Mouse (Mus musculus) heart, embryonic 10.5 days (tissue): Measurements from ENCODE around the gene Myh3. TPM values are rescaled to one million over a fixed set of nuclear protein-coding genes. Genes with fewer than 3 reads are reported as not detected.
"Not testable (repeated sequence)": the region's sequence is repeated elsewhere in the genome, so short reads cannot be mapped to it uniquely, and the experiment has no call there.

Experiments used
- DNase-seq: peaks from one replicate; pipeline ENCODE4 v3.0.0-alpha.2; 2017; ENCODE audit warnings: low spot score
- H3K27ac ChIP-seq: fragments of 300-500 bp; sonication (generic); 2 replicates; pipeline ENCODE4 v1.5.1; 2016; ENCODE audit warnings: mild to moderate bottlenecking
- H3K27me3 ChIP-seq: fragments of 300-500 bp; sonication (generic); 2 replicates; pipeline ENCODE4 v1.6.1; 2016; ENCODE audit warnings: mild to moderate bottlenecking; ENCODE audit not compliant: poor library complexity, insufficient read depth, severe bottlenecking
- H3K36me3 ChIP-seq: fragments of 300-500 bp; sonication (generic); 2 replicates; pipeline ENCODE4 v1.6.1; 2016; ENCODE audit warnings: mild to moderate bottlenecking, moderate library complexity
- H3K4me1 ChIP-seq: fragments of 300-500 bp; sonication (generic); 2 replicates; pipeline ENCODE4 v1.6.1; 2016; ENCODE audit warnings: mild to moderate bottlenecking
- H3K4me3 ChIP-seq: fragments of 300-500 bp; sonication (generic); 2 replicates; pipeline ENCODE4 v1.5.1; 2016; ENCODE audit warnings: mild to moderate bottlenecking, moderate library complexity
- H3K9me3 ChIP-seq: fragments of 300-500 bp; sonication (generic); 2 replicates; pipeline ENCODE4 v1.6.1; 2016; ENCODE audit warnings: mild to moderate bottlenecking, moderate library complexity
- WGBS: fragments of 180-500 bp; shearing (Covaris S2); methylation state at CpG from one replicate; pipeline ENCODE4 v1.1.7; 2016; 5-methylcytosine and 5-hydroxymethylcytosine counted together
- polyA plus RNA-seq: library from polyadenylated mRNA; unstranded; fragments of >200 nt; fragmentation: Nextera tagmentation; extraction: Ambion mirVana; gene quantifications from 2 replicates; pipeline ENCODE4 v1.2.1, GENCODE M21; 2016

The Myh3 gene
- polyA plus RNA-seq, 1 experiment from 2014 or later: 0.04 TPM

- 5% methylated on average over 11 of the region's 11 CpGs for WGBS
- H3K27ac ChIP-seq: no peak overlapping the region
- DNase-seq: peak; percentile 93
- no peaks in the 10 kb centered on the region for H3K36me3 ChIP-seq
- H3K27me3 ChIP-seq: peaks cover 52% of the 10 kb centered on the region
- H3K9me3 ChIP-seq: no peaks in the 10 kb centered on the region
- H3K4me1 ChIP-seq: peaks cover 15% of the 10 kb centered on the region
- H3K4me3 ChIP-seq: peak overlapping the region; percentile 22; the same call in 1 of the 2 replicates
These were observed 3.1 kb downstream of the Myh3 start for GRCm38 (mm10) chr11:67081125-67081649.

- no peak overlapping the region for H3K27ac ChIP-seq
- WGBS: 75% methylated on average over 7 of the region's 7 CpGs
- H3K4me1 ChIP-seq: peaks cover 15% of the 10 kb centered on the region
- no peaks in the 10 kb centered on the region for H3K9me3 ChIP-seq
- no peak for DNase-seq
- no peak overlapping the region for H3K4me3 ChIP-seq
- H3K27me3 ChIP-seq: peaks cover 56% of the 10 kb centered on the region
- no peaks in the 10 kb centered on the region for H3K36me3 ChIP-seq
These were observed 4.1 kb downstream of the Myh3 start for GRCm38 (mm10) chr11:67082188-67082587.

- H3K27me3 ChIP-seq: peaks cover 57% of the 10 kb centered on the region
- H3K4me1 ChIP-seq: peaks cover 15% of the 10 kb centered on the region
- no peaks in the 10 kb centered on the region for H3K9me3 ChIP-seq
- WGBS: 75% methylated on average over 13 of the region's 13 CpGs
- no peaks in the 10 kb centered on the region for H3K36me3 ChIP-seq
- H3K27ac ChIP-seq: no peak overlapping the region
- no peak overlapping the region for H3K4me3 ChIP-seq
- no peak for DNase-seq
These were observed 4.7 kb downstream of the Myh3 start for GRCm38 (mm10) chr11:67082793-67083192.

- peaks cover 52% of the 10 kb centered on the region for H3K27me3 ChIP-seq
These were observed 5.1 kb downstream of the Myh3 start for GRCm38 (mm10) chr11:67083239-67083638.

GRCm38 (mm10) chr11:67083712-67084340 lies 5.7 kb downstream of the Myh3 start:
- Histone ChIP-seq H3K4me1 (peaks cover 15% of the 10 kb centered on the region), H3K27me3 (peaks cover 55% of the 10 kb centered on the region)
- DNase-seq: no peak

More at GRCm38 (mm10) chr11:67083239-67083638, 5.1 kb downstream of the Myh3 start:
- 65% methylated on average over 6 of the region's 6 CpGs for WGBS
- Histone ChIP-seq H3K4me1 (peaks cover 15% of the 10 kb centered on the region), H3K9me3 (no peaks in the 10 kb centered on the region), H3K36me3 (no peaks in the 10 kb centered on the region), H3K4me3 (no peak overlapping the region), H3K27ac (no peak overlapping the region)
- no peak for DNase-seq

GRCm38 (mm10) chr11:67085489-67085888 lies 7.4 kb downstream of the Myh3 start:
- H3K27me3 ChIP-seq: peaks cover 58% of the 10 kb centered on the region
- no peak overlapping the region for H3K4me3 ChIP-seq
- no peak for DNase-seq
- H3K36me3 ChIP-seq: no peaks in the 10 kb centered on the region
- no peak overlapping the region for H3K27ac ChIP-seq
- H3K9me3 ChIP-seq: no peaks in the 10 kb centered on the region
- WGBS: 3% methylated on average over 6 of the region's 6 CpGs
- H3K4me1 ChIP-seq: peaks cover 10% of the 10 kb centered on the region

More at GRCm38 (mm10) chr11:67083712-67084340, 5.7 kb downstream of the Myh3 start:
- H3K27ac ChIP-seq: no peak overlapping the region
- H3K9me3 ChIP-seq: no peaks in the 10 kb centered on the region
- 31% methylated on average over 32 of the region's 32 CpGs for WGBS
- H3K36me3 ChIP-seq: no peaks in the 10 kb centered on the region
- H3K4me3 ChIP-seq: no peak overlapping the region

- Histone ChIP-seq H3K27ac (no peak overlapping the region), H3K27me3 (peaks cover 58% of the 10 kb centered on the region), H3K4me3 (no peak overlapping the region), H3K36me3 (no peaks in the 10 kb centered on the region), H3K9me3 (no peaks in the 10 kb centered on the region), H3K4me1 (0 out of 2 replicates have a peak, but pooled peaks cover under 1% of the 10 kb centered on the region)
- no peak for DNase-seq
- WGBS: 51% methylated on average over 9 of the region's 9 CpGs
These were observed 8.5 kb downstream of the Myh3 start for GRCm38 (mm10) chr11:67086467-67087164.

- Histone ChIP-seq H3K4me3 (no peak overlapping the region), H3K36me3 (no peaks in the 10 kb centered on the region), H3K27ac (no peak overlapping the region), H3K4me1 (no peaks in the 10 kb centered on the region), H3K27me3 (peaks cover 62% of the 10 kb centered on the region), H3K9me3 (no peaks in the 10 kb centered on the region)
- WGBS: 81% methylated on average over 12 of the region's 12 CpGs
- no peak for DNase-seq
These were observed 9.1 kb downstream of the Myh3 start for GRCm38 (mm10) chr11:67087225-67087624.

GRCm38 (mm10) chr11:67092354-67092753 lies 14.3 kb downstream of the Myh3 start:
- H3K27me3 ChIP-seq: peaks cover 53% of the 10 kb centered on the region

GRCm38 (mm10) chr11:67093201-67093600 lies 15.1 kb downstream of the Myh3 start:
- DNase-seq: no peak

More at GRCm38 (mm10) chr11:67092354-67092753, 14.3 kb downstream of the Myh3 start:
- WGBS: 79% methylated on average over 12 of the region's 12 CpGs
- DNase-seq, H3K4me1 ChIP-seq, H3K27ac ChIP-seq, H3K4me3 ChIP-seq, H3K36me3 ChIP-seq, H3K9me3 ChIP-seq: not testable (repeated sequence)

GRCm38 (mm10) chr11:67093652-67094051 lies 15.6 kb downstream of the Myh3 start:
- Histone ChIP-seq H3K36me3 (no peaks in the 10 kb centered on the region), H3K27ac (no peak overlapping the region), H3K4me1 (no peaks in the 10 kb centered on the region), H3K4me3 (no peak overlapping the region), H3K9me3 (no peaks in the 10 kb centered on the region), H3K27me3 (peaks cover 54% of the 10 kb centered on the region)
- WGBS: 87% methylated on average over 5 of the region's 5 CpGs
- no peak for DNase-seq

More at GRCm38 (mm10) chr11:67093201-67093600, 15.1 kb downstream of the Myh3 start:
- Histone ChIP-seq H3K27ac (no peak overlapping the region), H3K4me1 (no peaks in the 10 kb centered on the region), H3K36me3 (no peaks in the 10 kb centered on the region), H3K27me3 (peaks cover 53% of the 10 kb centered on the region), H3K9me3 (no peaks in the 10 kb centered on the region), H3K4me3 (no peak overlapping the region)
- WGBS: 70% methylated on average over 9 of the region's 9 CpGs

GRCm38 (mm10) chr11:67094470-67094869 lies 16.4 kb downstream of the Myh3 start:
- peaks cover 55% of the 10 kb centered on the region for H3K27me3 ChIP-seq
- H3K4me1 ChIP-seq: no peaks in the 10 kb centered on the region
- no peak for DNase-seq
- H3K9me3 ChIP-seq: no peaks in the 10 kb centered on the region
- H3K4me3 ChIP-seq: 0 out of 2 replicates have a peak overlapping the region, but pooled peaks have one; percentile 22
- no peaks in the 10 kb centered on the region for H3K36me3 ChIP-seq
- whole genome bisulfite sequencing: 50% methylated on average over 29 of the region's 29 CpGs
- H3K27ac ChIP-seq: no peak overlapping the region

GRCm38 (mm10) chr11:67097709-67098108 lies 19.6 kb downstream of the Myh3 start:
- Histone ChIP-seq H3K4me1 (no peaks in the 10 kb centered on the region), H3K27ac (no peak overlapping the region), H3K9me3 (no peaks in the 10 kb centered on the region), H3K27me3 (peaks cover 59% of the 10 kb centered on the region), H3K4me3 (no peak overlapping the region), H3K36me3 (no peaks in the 10 kb centered on the region)
- DNase-seq: no peak
- 83% methylated on average over 10 of the region's 10 CpGs for WGBS
